Mouse (Mus musculus): ENCODE data around the gene Pgap1. TPM values are rescaled to one million over a fixed set of nuclear protein-coding genes. Genes with fewer than 3 reads are reported as not detected.

The Pgap1 gene
- polyA plus RNA-seq (2012; rRNA removed): 1.4 and 1.6 TPM in 2 replicates

DNA sequence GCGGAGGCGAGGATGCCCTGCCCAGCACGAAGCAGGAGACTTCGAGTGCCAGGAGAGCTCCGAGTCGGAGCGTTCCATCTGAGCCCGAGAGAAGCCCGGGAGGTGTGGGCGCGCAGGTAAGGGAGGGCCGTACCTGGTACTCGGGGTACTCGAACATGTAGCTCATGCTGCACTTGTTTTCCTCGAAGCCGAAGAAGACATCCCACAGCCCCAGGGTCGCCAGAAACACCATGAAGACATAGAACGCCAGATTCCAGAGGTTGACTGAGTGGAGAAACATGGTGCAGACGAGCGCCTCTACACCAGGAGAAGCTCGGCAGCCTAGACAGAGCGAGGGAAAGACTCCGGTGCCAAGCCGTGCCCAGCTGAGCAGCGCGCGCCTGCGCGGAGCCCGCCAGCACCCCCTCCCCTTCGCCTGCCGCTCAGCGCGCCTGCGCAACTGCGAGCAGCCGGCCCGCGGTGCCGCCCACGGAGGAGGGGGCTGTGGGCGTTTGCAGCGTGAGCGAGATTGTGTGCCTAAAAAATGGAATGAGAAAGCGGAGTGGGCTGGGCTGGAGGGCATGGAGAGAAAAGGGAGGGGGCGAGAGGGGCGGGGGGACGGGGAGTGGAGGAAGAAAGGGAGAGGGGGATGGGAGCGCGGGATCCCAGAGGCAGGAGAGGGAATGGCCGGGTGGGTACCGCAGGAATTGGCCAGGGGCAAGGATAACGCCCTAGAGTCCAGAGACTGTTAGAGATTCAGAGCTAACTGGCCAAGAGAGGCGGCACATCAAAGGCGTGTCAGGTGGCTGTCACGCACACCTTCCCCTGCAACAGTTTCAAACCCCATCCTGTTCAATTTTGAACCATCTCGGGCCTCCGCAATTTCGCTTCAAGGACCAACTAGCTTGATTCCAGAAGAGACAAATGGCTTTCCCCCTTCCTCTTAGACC lies at the start of gene Pgap1:
Gene Pgap1, minus strand, starts transcription at position 384 of the 929 bp plus-strand sequence.

DNA sequence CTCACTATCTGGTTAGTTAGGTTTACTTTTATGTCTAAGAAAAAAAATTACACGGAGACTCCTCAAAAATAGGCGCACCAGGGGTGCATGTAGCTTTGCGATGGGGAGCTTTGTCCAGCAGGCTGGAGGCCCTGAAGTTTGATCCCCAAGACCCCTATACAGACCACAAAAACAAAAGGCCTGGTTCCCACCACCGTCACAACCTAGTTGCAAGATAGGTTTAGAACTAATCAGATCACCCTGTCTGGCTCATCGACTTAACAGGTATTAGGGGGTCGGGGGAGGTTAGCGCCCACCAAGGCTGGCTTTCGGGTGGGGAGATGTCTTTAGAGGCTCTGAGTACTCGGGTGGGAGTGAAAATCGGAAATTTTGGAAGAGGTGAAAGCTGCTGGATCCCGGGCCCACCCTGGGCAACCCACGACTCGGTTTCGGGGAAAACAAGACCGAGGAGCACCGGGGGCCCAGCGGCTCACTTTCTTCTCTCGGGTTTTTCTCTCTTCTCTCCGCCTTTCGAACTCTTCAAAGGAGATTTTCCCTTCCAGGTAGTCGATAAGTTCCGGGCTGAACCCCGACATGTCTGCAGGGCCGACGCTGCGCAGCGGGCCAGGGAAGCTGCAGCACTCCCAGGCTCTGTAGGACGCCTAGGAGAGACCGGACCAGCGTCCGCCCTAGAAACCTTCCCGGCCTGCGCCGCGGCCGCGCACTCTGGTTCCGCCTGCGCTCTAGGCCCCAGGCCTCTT lies 119.0 kb downstream of the Pgap1 start, which contains the start of gene Gtf3c3:
Gene Gtf3c3, minus strand, starts transcription at position 632 of the 740 bp plus-strand sequence.

Other genes starting within 250 kb of the Pgap1 start
- gene Gtf3c3, start 118.7 kb downstream of the Pgap1 start, polyA plus RNA-seq (2012; rRNA removed): 4.1 and 4.3 TPM in 2 replicates